Mouse (Mus musculus): Measurements from ENCODE around the gene Prss34. TPM values are rescaled to one million over a fixed set of nuclear protein-coding genes. Genes with fewer than 3 reads are reported as not detected.

The Prss34 gene
- not detected in 2 replicates for polyA plus RNA-seq (2011; ENCODE audit: insufficient read depth, insufficient read length, low read depth, missing spikeins)

DNA sequence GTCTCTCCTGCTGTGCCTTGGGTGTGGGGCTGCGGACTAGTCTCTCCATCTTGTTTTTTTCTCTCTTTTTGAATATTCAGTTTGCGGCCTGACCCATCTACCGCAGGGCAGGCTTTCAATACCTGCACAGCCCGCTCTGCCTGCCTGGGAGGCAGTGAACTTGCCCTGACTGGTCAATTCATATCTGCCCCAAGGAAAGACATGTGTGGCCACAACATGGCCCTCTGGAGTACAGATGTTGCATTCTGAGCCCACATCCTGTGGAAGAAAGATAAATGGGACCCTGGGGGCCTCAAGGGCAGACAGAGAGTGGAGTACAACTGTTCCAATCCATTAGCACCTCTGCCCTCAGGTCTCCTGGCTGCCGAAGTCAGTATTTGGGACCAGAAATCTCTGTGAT lies at the start of gene Prss34:
TSS of gene Prss34 (plus strand) at position 301 of the 400 bp plus-strand sequence.
- TF ChIP-seq CTCF (IDR thresholded peaks at IDR 0.05; ENCODE audit: low read depth, low read length) (no peak), POLR2A (IDR thresholded peaks at IDR 0.05; ENCODE audit: insufficient read depth, low read length) (no peak), EP300 (IDR thresholded peaks at IDR 0.05; ENCODE audit: insufficient read depth, low read depth, low read length) (no peak)
- Histone ChIP-seq H3K4me1 (ENCODE audit: control insufficient read depth, insufficient read depth, low read length) (no peaks in the 10 kb centered on the region), H3K36me3 (ENCODE audit: control insufficient read depth, insufficient read depth, low read length, poor library complexity, severe bottlenecking) (no peaks in the 10 kb centered on the region), H3K9ac (ENCODE audit: low read depth, poor library complexity, severe bottlenecking) (no peak within 1 kb of the TSS), H3K27me3 (ENCODE audit: control insufficient read depth, insufficient read depth, low read length, poor library complexity, severe bottlenecking) (no peaks in the 10 kb centered on the region), H3K9me3 (replicated peaks; ENCODE audit: control insufficient read depth, insufficient read depth, low read length, poor library complexity, severe bottlenecking) (no peaks in the 10 kb centered on the region), H3K27ac (ENCODE audit: insufficient read depth, low read length) (no peak within 1 kb of the TSS), H3K4me3 (ENCODE audit: low read depth, low read length) (no peak within 1 kb of the TSS)

DNA sequence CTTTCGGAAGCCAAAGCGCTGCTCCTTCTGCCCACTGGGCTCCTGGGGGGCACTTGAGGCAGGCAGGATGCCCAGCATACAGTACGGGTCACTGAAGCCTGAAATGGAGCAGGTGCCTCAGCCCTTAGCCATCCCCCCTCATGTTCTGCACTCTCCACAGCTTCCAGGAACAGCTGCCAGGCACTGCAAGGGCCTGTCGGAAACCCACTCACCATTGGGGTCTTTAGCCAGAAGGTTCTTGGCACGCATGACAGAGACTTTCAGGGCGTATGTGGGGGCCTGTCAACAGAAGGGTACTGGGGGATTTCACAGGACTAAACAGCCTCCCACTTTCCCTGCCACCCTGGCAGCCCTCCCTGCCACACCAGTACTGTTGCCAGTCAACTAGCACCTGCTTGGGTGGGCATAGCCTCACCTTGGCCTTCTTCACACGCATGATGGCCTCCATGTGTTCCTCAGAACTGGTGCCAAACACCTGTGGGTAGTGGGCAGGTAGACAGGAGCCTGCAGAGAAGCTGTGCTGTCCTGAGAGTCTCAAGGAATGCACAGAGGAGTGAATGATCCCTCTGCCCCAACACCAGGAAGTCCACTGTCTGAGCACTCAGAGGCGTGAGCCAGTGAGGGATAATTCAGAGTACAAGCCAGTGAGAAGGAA lies 47.9 kb upstream of the Prss34 start:
- Histone ChIP-seq H3K27me3 (ENCODE audit: control insufficient read depth, insufficient read depth, low read length, poor library complexity, severe bottlenecking) (no peaks in the 10 kb centered on the region), H3K9ac (ENCODE audit: low read depth, poor library complexity, severe bottlenecking) (no peak overlapping the region), H3K4me3 (ENCODE audit: low read depth, low read length) (no peak overlapping the region)

DNA sequence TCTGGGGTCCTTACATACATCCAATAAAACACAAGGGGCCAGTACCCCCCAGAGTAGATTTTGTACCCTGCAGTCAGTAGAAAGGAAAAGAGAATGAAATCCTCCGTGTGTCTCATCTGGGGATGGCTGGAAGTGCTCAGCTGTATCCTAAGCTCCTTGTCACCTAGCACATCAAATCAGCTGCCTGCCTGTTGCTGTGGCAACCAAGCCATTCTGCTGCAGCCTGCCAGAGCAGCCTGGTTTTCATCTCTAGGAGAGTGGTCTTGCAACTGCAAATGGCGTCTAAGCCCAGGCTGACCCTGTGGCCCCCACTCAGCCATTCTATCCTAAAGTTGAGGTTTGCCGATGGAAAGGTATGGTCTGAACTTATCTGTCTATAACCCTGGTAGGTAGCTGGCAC lies 45.6 kb upstream of the Prss34 start:
- Histone ChIP-seq H3K27ac (ENCODE audit: insufficient read depth, low read length) (no peak overlapping the region), H3K9me3 (replicated peaks; ENCODE audit: control insufficient read depth, insufficient read depth, low read length, poor library complexity, severe bottlenecking) (no peaks in the 10 kb centered on the region), H3K4me3 (ENCODE audit: low read depth, low read length) (no peak overlapping the region), H3K4me1 (ENCODE audit: control insufficient read depth, insufficient read depth, low read length) (no peaks in the 10 kb centered on the region), H3K27me3 (ENCODE audit: control insufficient read depth, insufficient read depth, low read length, poor library complexity, severe bottlenecking) (no peaks in the 10 kb centered on the region), H3K36me3 (ENCODE audit: control insufficient read depth, insufficient read depth, low read length, poor library complexity, severe bottlenecking) (no peaks in the 10 kb centered on the region), H3K9ac (ENCODE audit: low read depth, poor library complexity, severe bottlenecking) (no peak overlapping the region)
- no peak for TF ChIP-seq CTCF (IDR thresholded peaks at IDR 0.05; ENCODE audit: low read depth, low read length)

More for the DNA sequence above, 47.9 kb upstream of the Prss34 start:
- Histone ChIP-seq H3K27ac (ENCODE audit: insufficient read depth, low read length) (no peak overlapping the region), H3K36me3 (ENCODE audit: control insufficient read depth, insufficient read depth, low read length, poor library complexity, severe bottlenecking) (no peaks in the 10 kb centered on the region), H3K4me1 (ENCODE audit: control insufficient read depth, insufficient read depth, low read length) (no peaks in the 10 kb centered on the region), H3K9me3 (replicated peaks; ENCODE audit: control insufficient read depth, insufficient read depth, low read length, poor library complexity, severe bottlenecking) (no peaks in the 10 kb centered on the region)
- TF ChIP-seq CTCF (IDR thresholded peaks at IDR 0.05; ENCODE audit: low read depth, low read length) (no peak), EP300 (IDR thresholded peaks at IDR 0.05; ENCODE audit: insufficient read depth, low read depth, low read length) (no peak), POLR2A (IDR thresholded peaks at IDR 0.05; ENCODE audit: insufficient read depth, low read length) (no peak)

- Histone ChIP-seq H3K36me3 (ENCODE audit: control insufficient read depth, insufficient read depth, low read length, poor library complexity, severe bottlenecking) (no peaks in the 10 kb centered on the region), H3K9me3 (replicated peaks; ENCODE audit: control insufficient read depth, insufficient read depth, low read length, poor library complexity, severe bottlenecking) (no peaks in the 10 kb centered on the region), H3K9ac (ENCODE audit: low read depth, poor library complexity, severe bottlenecking) (no peak overlapping the region), H3K4me1 (ENCODE audit: control insufficient read depth, insufficient read depth, low read length) (no peaks in the 10 kb centered on the region), H3K4me3 (ENCODE audit: low read depth, low read length) (no peak overlapping the region), H3K27ac (ENCODE audit: insufficient read depth, low read length) (no peak overlapping the region), H3K27me3 (ENCODE audit: control insufficient read depth, insufficient read depth, low read length, poor library complexity, severe bottlenecking) (no peaks in the 10 kb centered on the region)
- TF ChIP-seq EP300 (IDR thresholded peaks at IDR 0.05; ENCODE audit: insufficient read depth, low read depth, low read length) (no peak), POLR2A (IDR thresholded peaks at IDR 0.05; ENCODE audit: insufficient read depth, low read length) (no peak), CTCF (IDR thresholded peaks at IDR 0.05; ENCODE audit: low read depth, low read length) (no peak)
Observed at GRCm38 (mm10) chr17:25253760-25254159, 44.4 kb upstream of the Prss34 start.

DNA sequence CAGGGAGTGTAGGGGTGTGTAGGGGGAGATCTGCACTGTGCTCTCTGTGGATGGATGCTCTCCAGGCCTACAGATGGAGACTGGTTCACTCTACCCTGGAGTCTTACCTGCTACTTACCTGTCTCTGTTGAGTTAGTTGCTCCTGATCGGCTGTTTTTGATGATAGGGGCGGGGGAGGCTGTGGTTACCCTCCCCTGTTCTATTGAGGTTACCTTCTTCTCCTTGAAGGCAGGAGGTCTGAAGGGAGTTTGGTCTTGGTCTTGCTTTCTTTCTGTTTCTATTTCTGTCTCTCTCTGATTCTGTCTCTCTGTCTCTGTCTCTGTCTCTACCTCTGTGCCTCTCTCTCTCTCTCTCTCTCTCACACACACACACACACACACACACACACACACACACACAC lies 43.1 kb upstream of the Prss34 start:
- Histone ChIP-seq H3K27ac (ENCODE audit: insufficient read depth, low read length) (no peak overlapping the region), H3K4me1 (ENCODE audit: control insufficient read depth, insufficient read depth, low read length) (no peaks in the 10 kb centered on the region)

GRCm38 (mm10) chr17:25256140-25256754 lies 41.9 kb upstream of the Prss34 start, which contains the start of gene Baiap3:
Baiap3 (minus strand) TSS chr17:25256364.
- Histone ChIP-seq H3K4me1 (ENCODE audit: control insufficient read depth, insufficient read depth, low read length) (no peaks in the 10 kb centered on the region), H3K27ac (ENCODE audit: insufficient read depth, low read length) (no peak within 1 kb of the TSS)

More for the DNA sequence above, 43.1 kb upstream of the Prss34 start:
- Histone ChIP-seq H3K9ac (ENCODE audit: low read depth, poor library complexity, severe bottlenecking) (no peak overlapping the region), H3K4me3 (ENCODE audit: low read depth, low read length) (no peak overlapping the region), H3K27me3 (ENCODE audit: control insufficient read depth, insufficient read depth, low read length, poor library complexity, severe bottlenecking) (no peaks in the 10 kb centered on the region), H3K9me3 (replicated peaks; ENCODE audit: control insufficient read depth, insufficient read depth, low read length, poor library complexity, severe bottlenecking) (no peaks in the 10 kb centered on the region), H3K36me3 (ENCODE audit: control insufficient read depth, insufficient read depth, low read length, poor library complexity, severe bottlenecking) (no peaks in the 10 kb centered on the region)
- no peak for TF ChIP-seq CTCF (IDR thresholded peaks at IDR 0.05; ENCODE audit: low read depth, low read length)
- TF ChIP-seq POLR2A (IDR thresholded peaks at IDR 0.05; ENCODE audit: insufficient read depth, low read length) = no peak
- no peak for TF ChIP-seq EP300 (IDR thresholded peaks at IDR 0.05; ENCODE audit: insufficient read depth, low read depth, low read length)

More at GRCm38 (mm10) chr17:25256140-25256754, 41.9 kb upstream of the Prss34 start, which contains the start of gene Baiap3:
- Histone ChIP-seq H3K27me3 (ENCODE audit: control insufficient read depth, insufficient read depth, low read length, poor library complexity, severe bottlenecking) (no peaks in the 10 kb centered on the region), H3K9ac (ENCODE audit: low read depth, poor library complexity, severe bottlenecking) (peak within 1 kb of the TSS; percentile 31; the same call in 1 of the 2 replicates), H3K9me3 (replicated peaks; ENCODE audit: control insufficient read depth, insufficient read depth, low read length, poor library complexity, severe bottlenecking) (no peaks in the 10 kb centered on the region), H3K36me3 (ENCODE audit: control insufficient read depth, insufficient read depth, low read length, poor library complexity, severe bottlenecking) (no peaks in the 10 kb centered on the region), H3K4me3 (ENCODE audit: low read depth, low read length) (peak within 1 kb of the TSS; percentile 54)
- TF ChIP-seq CTCF (IDR thresholded peaks at IDR 0.05; ENCODE audit: low read depth, low read length) (no peak), EP300 (IDR thresholded peaks at IDR 0.05; ENCODE audit: insufficient read depth, low read depth, low read length) (no peak), POLR2A (IDR thresholded peaks at IDR 0.05; ENCODE audit: insufficient read depth, low read length) (no peak)

Data from ES-Bruce4 (cell line).